Mouse (Mus musculus) CD4-positive helper T cell, adult 2 months (primary cell): ENCODE results near the gene Tmem87b.

Experiments
- DNase-seq: peaks from one replicate; pipeline ENCODE4 v3.0.0-alpha.2; 2012; ENCODE audit warnings: low read depth, missing footprints, low spot score

Tmem87b gene

DNA sequence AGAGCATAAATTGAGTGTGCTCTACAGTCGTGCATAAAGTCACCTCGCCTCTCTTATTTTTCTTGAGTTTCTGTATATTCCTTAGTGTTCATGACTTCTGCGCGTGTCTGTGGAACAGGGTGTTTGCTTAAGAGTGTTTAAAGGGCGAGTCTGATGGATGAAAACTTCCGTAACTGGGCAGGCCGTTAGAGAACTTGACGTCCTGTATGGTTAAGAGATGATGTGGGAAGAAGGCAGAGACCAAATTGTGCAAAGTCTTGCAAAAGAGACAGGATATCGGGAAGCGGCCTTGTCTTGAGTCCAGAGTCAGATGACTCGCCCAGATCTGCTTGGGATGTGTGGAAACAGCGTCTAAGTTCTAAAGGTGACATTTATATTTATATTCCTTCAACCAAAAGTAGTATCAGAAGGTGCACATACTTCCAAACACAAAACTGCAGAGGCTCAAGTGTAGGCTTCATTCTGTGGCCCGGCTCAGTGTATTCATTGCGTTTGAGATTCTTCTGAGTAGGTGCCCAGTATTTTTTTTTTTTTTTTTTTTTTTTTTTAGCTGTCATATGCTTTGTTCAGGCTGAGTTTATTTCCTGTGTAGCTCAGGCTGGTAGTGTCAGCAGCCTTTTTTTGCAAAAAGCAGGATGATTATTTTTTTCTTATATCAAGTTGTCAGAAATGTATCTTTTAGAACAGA, 1.2 kb downstream of the Tmem87b start:
- peak; percentile 21 for DNase-seq

DNA sequence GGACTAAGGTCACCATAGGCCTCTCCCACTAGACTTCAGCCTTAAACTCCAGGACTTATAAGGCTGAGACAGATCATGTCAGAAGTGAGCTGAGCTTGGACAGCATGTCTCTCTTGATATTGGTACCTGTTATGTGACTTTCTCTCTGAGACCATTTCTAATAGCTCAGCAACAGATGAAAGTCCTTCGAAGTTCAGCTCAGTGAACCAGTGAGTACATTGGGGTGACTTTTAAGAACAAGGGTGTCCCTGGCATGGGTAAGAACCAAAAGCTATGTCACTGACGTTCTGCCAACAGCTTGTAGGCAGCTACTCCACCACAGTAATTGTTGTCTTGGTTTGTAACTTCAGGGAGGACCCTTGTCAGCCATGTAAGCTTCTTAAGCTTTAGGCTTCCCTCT, 2.7 kb downstream of the Tmem87b start:
- no peak for DNase-seq

DNA sequence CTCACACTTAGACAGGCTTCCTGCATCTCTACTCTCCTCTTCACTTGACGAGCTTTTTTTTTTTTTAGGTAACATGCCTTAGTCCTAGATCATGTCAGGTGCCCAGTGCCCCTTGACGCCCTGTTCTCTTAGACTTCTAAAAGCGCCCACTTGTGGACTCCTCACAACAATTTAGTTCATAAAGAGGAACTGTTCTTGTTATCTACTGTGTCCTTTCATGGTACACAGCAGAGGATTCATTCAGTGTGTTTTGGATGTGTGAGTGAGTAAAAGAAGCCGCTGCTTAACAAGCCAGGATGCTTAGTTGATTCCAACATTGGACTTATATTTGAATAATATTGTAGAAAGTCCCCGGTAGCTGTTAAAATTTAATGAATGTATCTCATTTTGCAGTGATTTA, 6.0 kb downstream of the Tmem87b start:
- DNase-seq = no peak

DNA sequence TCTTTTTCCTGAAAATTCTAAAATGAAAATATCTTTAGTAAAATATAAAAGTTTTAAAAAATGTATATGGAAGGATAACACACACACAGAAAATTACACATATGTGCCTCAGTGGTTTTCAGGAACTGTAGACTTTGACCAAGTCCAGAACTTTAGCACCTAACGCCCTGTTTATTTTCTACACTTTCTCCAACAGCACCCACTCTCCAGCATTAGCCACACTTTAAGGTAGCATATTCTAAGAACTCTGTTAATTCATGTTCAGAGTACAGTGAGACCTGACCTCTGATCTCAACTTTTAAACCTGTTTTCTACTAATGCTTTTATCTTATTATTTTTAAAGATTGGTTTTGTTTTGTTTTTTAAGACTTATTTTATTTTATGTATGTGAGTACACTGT, 9.9 kb downstream of the Tmem87b start:
- no peak for DNase-seq

DNA sequence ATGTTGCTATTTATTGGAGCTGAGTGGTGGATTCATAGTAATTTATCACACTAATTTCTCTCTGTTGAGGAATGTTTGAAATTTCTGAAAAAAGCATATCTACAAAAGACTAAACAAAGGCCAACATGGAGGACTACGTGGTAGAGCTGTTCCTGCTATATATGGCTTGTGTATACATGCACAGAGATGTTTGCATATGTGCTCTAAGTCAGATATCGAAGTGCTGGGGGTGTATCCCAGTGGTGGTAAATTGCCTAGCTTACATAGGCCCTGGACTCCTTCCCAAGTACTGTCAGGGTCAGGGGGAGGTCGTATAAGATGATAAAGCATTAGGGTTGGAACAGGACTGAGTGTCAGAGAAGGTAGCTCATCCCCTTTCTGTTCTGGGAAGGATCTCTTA, 14.7 kb downstream of the Tmem87b start:
- no peak for DNase-seq

DNA sequence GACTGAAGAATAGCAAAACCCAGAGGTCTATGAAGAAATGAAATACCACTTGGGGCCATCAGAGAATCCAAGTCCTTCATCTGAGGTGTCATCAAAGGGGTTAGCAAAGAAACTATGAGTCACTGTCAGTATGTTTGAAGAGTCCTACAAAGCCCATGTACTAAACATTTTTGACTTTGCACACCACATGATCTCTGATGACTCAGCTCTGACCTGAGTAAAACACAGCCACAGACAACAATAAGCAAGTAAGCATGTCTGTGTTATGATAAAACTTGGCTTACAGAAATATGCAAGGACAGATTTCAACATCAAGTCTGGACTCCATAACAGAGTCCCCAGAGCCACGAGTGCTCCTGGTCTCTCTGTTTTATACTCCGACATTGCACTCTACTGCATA, 15.1 kb downstream of the Tmem87b start:
- DNase-seq = no peak

DNA sequence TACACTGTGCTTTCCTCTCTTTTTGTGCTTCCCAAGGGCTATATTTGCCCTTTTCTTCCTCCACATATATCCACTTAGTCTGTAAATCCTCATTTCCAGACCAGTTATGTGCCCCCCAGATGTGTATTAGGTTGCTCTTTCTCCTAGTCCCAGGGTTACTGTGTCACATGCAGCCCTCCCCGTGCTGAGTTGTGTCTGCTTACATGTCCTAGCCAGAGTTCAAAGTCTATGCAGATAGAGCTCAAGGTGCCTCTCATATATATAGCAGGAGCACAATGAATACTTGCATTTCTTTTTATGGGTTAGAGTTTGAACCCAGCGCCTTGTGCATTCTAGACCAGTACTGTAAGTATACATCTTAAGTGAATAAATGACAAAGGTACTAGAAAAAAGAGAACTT, 15.5 kb downstream of the Tmem87b start:
- no peak for DNase-seq

DNA sequence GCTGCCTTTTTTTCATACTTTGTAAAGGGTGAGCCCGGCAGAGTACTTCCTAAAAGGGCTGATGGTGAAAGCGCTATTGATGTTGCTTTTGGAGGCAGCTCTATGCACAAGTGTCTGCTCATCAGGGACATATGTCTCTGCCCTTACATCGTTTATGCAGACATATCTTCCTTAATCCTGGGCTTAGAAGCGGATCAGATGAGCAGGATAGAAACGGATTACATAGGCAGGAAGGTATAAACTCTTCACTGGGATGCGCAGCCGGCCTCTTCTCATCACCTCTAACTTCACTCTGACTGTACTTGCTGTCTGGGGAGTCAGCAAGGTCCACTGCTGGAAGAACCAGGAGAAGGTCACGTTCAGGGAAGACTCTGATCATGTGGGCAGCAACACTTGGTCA, 19.6 kb downstream of the Tmem87b start:
- no peak for DNase-seq

DNA sequence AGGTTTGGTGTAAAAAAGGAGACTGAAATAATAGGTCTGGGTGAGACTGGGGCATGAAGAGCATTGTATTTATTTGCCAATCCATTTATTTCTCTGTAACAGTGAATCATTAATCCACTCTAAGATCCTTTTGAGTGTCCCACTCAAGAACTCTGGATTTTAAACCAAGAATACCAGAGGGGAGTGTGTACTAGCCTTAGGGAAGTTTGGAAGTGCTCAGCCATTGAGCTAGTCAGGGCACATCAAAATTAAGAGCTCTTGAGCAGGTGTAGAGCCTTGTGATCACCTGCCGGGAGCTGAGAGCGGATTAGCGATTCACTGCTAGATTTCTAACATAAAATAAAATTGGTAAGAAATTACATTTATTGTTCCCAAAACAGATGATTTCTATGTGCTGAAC, 20.7 kb downstream of the Tmem87b start:
- DNase-seq = no peak

DNA sequence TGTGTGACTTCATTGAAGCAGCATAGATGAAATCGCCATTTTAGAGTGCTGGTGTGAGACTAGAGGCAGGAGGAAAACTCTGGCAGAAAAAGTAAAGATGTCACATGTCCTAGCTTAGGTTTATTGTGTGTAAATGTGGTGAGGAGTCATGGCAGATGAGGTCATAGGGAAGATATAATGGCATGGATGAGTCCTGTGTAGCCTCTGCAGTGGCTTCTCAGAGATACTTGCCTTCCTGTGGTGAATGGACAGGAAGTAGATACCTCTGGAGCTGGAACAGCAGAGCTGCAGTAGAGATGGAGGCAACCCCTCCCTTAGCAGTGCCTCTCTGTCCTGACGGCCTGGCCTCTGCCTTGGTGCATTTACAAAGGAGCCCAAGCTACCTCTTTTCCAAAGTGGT, 21.6 kb downstream of the Tmem87b start:
- no peak for DNase-seq

DNA sequence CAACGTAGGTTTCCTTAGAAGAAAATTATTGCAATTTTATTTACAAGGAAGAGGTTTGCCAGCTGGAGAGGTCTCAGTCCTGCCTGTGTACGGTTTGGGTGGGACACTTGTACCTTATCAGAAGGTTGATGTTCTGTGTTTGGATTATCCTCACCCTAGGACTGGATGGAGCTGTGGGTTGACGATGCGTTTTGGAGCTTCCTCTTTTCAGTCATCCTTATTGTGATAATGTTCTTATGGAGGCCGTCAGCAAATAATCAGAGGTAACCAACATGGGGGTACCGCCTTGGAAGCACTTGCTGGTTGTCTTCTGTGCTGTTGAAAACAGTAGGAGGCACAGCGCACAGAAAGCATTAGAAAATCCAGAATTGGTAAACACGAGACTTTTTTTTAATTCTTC, 24.5 kb downstream of the Tmem87b start:
- DNase-seq = no peak

DNA sequence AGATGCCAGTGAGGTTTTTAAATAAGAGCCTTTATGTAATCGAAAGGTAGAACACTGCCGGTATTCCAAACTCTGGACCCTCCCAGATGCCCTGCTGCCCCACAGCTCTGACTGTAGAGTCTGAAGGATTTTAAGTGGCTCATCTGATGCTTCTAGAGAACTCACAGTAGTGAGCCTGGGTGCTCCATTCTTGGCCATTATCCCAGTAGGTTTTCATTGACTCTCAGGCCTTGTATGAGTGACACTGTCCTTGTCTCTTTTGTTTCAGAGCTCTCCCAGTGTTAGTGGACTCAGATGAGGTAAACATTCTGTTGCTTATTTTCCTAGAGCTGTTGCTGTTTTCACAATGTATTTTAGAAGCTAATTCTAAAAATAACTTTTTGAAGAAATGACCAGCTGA, 32.1 kb downstream of the Tmem87b start:
- DNase-seq = no peak

DNA sequence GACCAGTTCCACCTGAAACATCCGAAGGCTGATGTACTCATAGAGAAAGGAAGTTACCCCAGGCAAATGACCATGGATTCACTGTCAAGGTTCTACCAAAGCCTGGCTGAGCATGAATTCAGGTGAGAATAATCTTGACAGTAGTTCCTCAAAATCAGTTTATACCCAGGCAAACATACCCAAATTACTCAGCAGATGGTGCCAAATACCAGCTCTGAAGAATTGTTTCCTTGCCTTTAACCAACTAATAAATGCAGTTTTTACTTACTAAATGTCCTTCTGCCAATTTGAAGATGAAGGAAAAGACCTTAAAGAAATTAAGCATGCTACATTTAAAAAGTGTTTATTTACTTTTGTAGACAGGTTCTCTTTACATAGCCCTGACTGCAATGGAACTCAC, 38.8 kb downstream of the Tmem87b start:
- DNase-seq = no peak

DNA sequence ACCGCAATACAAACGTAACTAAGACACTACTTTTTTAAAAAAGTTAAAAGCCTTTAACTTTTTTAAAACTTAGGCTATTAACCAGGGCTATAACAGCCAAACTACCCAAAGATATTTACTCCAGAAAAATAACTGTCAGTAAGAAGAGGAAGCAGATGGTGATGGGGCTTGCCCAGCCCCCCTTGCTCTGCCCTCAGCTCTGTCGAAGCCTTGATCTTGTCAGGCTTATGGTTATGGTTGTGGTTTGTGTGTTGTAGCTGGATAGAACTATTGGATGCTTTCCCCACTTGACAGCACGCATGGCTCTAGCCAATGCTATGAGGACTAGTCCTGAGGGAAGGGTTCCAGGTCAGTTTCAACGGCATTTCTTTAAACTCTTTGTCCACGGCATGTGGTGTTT, 41.0 kb downstream of the Tmem87b start:
- no peak for DNase-seq

DNA sequence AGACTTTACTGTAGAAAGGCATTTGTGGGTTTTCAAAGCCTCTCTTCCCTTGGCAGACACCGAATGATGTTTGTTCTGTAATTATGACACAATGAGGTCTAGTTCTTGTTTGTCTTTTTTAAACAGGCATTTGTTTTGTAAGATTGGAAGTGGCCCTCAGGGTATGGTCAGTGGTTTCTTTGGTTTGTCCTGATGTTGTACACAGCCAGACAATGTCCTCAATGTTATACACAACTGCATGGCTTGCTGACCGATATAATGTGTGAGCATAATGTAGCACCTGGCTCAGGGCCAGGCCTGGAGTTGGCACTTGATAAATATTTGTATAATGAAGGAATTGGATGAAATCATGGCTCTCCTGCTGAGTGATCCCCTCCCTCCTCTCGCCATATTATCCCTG, 41.9 kb downstream of the Tmem87b start:
- DNase-seq = no peak

DNA sequence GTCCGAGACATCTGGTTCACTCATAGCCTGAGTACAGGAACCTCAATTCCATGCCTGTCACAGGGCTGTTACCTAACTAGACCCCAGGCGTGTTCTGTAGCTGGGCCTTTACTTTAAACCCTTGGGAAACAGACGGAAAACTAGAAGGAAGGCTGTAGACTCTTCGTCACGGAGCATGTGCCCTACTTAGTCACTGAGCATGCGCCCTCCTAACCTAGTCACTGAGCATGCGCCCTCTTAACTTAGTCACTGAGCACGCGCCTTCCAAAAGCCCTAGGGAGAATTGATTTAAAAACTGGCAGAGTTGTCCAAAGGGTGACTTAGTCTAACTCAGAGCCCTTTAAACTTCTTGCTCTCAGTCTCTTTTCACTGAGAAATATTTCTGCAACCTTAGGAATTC, 44.7 kb downstream of the Tmem87b start, which contains the start of gene Fbln7:
Gene Fbln7 (plus strand): TSS at position 346 of the 400 bp plus-strand sequence.
- no peak for DNase-seq

DNA sequence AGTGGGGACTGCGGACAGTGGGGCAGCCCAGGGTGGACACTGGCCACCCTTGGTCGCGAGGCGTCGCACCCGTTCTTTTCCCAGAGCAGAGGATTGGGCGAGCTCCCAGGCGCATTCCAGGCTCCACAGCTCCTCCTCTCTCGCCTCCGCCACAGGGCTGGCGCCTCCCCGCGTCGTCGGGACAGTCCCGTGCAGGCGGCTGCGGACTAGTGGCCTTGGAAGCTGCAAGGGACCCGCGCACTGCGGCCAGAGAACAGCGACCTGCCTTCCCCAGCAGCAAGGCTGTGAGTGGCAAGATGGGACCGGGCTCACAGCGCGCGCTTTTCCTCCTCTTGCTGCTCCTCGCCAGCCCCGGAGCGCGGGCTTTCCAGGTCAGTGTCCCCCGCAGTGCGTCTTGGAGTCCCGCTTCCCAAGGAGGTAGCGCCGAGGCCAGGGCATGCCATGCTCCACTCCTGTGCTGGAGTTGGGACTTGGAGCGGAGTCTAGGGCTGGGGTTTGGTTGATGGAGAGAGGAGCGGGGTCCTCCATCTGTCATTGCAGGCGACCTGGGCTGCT, 45.9 kb downstream of the Tmem87b start:
- no peak for DNase-seq

DNA sequence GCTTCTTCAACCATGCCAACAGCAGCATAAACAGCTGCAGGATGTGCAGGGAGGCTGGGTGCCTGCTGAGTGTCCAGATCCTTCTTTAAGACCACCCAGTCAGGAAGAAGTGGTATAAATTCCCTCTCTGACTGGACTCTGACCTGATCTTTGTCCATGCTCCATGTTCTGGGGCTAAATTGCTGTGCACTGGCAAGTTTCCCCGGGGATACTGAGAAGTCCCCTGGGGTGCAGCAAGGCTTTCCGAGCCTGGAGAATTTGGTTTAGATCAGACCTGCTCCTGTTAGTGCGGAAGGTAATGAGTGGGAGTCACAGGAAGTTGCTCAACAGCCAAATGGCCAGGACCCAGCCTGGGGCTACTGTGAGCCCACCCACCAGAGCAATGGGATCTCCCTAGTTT, 47.1 kb downstream of the Tmem87b start:
- no peak for DNase-seq

DNA sequence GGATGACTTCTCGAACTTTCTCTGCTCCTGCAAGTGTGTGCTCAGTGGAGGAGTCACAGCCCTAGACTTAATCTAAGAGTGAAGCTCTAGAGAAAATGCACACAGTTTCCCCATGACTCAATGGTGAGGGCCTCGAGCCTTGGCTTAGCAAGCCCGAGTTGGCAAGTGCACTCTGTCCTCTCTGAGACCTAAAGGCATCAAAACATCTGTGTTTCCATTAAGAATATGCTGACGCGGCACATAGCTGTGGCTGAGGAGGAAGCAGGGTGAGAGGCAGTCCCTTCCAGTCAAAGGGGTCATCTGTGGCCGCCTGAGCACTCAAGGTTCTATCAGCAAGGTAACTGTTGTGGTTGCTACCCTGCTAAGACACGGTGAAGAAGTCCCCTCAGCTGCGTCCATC, 53.7 kb downstream of the Tmem87b start:
- DNase-seq = no peak

DNA sequence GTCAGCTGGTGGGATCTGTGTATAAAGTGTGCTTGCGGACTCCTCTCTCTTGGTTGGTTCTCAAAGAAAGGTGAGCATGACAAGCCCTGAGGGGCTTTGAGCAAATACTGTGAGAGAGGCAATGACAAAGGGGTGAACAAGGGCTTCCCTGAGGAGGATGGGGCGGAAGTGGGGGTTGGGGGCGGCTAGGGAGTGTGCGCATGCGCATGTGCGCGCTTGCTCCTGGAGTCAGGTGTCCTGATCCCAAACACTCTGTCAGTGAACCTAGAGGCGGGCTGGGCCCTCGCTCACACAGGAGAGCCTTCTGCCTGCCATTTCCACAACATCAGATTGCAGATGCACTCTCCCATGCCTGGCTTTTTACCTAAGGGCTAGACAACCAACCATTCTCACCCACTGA, 54.3 kb downstream of the Tmem87b start:
- no peak for DNase-seq

DNA sequence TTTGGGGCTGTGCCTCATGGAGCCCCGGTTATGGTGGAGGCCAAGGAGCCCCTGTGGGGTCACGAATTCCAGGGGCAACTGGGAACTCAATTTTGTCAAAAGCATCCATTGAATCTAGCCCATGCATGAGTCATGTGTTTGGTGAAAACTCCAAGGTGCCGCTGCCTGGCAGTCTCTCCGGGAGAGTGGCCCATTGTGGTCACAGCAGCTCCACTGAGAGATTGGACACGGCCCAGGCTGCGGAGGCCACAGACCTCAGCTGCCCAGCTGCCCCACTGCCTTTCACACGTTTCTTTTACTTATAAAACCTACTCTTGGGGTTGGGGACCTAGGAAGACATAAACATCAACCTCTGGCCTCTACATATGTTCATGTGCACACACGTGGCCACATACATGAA, 57.6 kb downstream of the Tmem87b start:
- DNase-seq = no peak

DNA sequence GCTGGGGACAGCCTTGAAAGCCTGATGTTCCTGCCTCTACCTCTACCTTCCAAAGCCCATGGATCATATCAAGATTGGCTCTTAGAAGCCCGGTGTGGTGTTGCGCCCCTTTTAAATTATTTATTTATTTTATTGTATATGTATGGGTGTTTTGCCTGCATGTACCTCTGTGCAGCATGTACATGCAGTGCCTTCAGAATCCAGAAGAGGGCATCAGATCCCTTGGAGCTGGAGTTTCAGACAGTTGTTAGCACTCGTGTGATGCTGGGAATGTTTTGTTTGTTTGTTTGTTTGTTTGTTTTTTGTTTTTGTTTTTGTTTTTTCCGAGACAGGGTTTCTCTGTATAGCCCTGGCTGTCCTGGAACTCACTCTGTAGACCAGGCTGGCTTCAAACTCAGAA, 63.3 kb downstream of the Tmem87b start:
- DNase-seq = peak; percentile 18

DNA sequence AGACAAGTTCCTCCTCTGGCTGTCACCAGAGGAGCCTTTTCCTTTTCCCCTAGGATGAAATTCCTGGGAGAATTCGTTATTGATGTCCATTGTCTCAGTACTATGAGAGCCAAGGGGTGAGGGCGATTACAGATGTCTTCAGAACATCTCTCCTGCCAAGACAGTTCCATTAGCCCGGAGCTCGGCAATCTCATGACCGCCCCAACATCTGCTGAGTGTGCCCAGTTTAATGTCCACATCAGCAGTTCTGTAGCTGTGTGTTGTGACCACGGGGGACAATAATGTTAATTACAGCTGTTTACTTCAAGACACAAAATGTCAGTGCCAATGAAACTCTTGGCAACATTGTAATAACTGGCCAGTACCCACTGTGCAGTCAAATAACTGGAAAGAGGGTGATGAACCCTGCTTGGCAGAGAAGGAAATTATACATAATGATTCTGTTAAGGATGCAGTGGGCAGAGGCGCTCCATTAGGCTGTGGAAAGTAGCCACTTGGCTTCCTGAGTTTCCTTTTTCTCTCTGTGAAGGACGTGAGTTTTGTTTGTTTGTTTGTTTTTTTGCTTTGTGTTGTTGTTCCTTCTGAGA, 67.4 kb downstream of the Tmem87b start:
- DNase-seq = no peak
